Mouse (Mus musculus): ENCODE results near the gene Zscan21. TPM values are rescaled to one million over a fixed set of nuclear protein-coding genes. Genes with fewer than 3 reads are reported as not detected.

Gene Zscan21
- total and polyA plus RNA-seq, 2 experiments from 2014 or later = 22.1 to 54.3 TPM

DNA sequence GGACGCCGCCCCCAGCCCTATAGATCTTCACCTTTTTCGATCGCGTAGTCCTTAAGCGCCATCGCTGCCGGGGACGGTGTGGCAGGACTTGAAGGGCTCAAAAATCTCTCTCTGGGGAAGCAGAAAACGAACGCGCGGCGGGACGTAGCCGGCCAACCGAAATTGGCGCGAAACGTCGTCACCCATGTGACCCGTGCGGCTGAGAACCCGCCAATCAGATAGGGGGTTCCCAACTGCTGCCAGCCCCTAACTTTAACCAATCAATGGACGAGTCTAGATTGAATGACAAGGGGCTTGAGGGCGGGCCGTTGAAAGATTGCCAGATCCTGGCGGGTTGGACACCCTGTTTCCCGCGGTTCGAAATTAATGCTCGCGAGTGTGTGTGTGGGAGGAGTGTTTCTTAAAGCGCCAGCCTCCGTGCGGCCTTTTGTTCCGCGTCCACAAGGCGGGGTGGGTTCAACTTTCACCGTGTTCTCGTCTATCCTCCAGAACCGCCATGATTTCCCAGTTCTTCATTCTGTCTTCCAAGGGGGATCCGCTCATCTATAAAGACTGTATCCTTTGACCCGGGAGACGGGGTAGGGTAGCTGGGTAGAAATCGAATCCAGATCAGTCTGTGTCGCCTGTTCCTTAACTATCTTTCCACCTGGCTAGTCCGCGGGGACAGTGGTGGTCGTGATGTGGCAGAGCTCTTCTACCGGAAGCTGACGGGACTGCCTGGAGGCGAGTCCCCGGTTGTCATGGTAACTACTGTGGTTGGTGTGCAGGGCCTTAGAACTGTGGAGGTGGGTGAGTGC is 55.2 kb downstream of the Zscan21 start, which contains the start of the genes Ap4m1 and Mcm7:
Ap4m1 (plus strand) TSS at position 308 of the 797 bp plus-strand sequence.
Mcm7 (minus strand) TSS at position 728 of the 797 bp plus-strand sequence.
- Histone ChIP-seq H3K4me1 (ENCODE audit: insufficient read depth, low read length) (peaks cover 10% of the 10 kb centered on the region; the same call in 1 of the 2 replicates), H3K27ac (ENCODE audit: low read depth, low read length) (peak within 1 kb of the TSS; percentile 87), H3K9me3 (ENCODE audit: low read length) (no peaks in the 10 kb centered on the region), H3K4me2 (ENCODE audit: low read depth, low read length, poor library complexity, severe bottlenecking) (peak within 1 kb of the TSS; percentile 98), H3K27me3 (ENCODE audit: insufficient read depth, low read length) (no peaks in the 10 kb centered on the region), H3K4me3 (ENCODE audit: low read depth, low read length) (peak within 1 kb of the TSS; percentile 61), H3K36me3 (ENCODE audit: insufficient read depth, low read length) (peaks cover 31% of the 10 kb centered on the region), H3K9ac (replicated peaks; ENCODE audit: low read length, poor library complexity, severe bottlenecking) (peak within 1 kb of the TSS; percentile 66)
- WGBS = under 1% methylated on average over 54 of the region's 54 CpGs
- peak; percentile 43; the same call in 1 of the 2 replicates for TF ChIP-seq CTCF (IDR thresholded peaks at IDR 0.05)
- DNase-seq (ENCODE audit: low spot score) = peak; percentile 99
- ATAC-seq (ENCODE audit: low FRiP score) = peak; percentile 95

GRCm38 (mm10) chr5:138173217-138173616 is 56.5 kb downstream of the Zscan21 start:
- DNase-seq (ENCODE audit: low spot score) (no peak), ATAC-seq (ENCODE audit: low FRiP score) (no peak)
- Histone ChIP-seq H3K4me2 (ENCODE audit: low read depth, low read length, poor library complexity, severe bottlenecking) (no peak overlapping the region; the same call in none of the 2 replicates), H3K27ac (ENCODE audit: low read depth, low read length) (no peak overlapping the region), H3K36me3 (ENCODE audit: insufficient read depth, low read length) (peaks cover 35% of the 10 kb centered on the region), H3K9me3 (ENCODE audit: low read length) (no peaks in the 10 kb centered on the region), H3K4me1 (ENCODE audit: insufficient read depth, low read length) (peaks cover 10% of the 10 kb centered on the region; the same call in 1 of the 2 replicates), H3K9ac (replicated peaks; ENCODE audit: low read length, poor library complexity, severe bottlenecking) (no peak overlapping the region), H3K27me3 (ENCODE audit: insufficient read depth, low read length) (no peaks in the 10 kb centered on the region), H3K4me3 (ENCODE audit: low read depth, low read length) (no peak overlapping the region; the same call in 1 of the 2 replicates)
- 86% methylated on average over 3 of the region's 3 CpGs for WGBS
- no peak for TF ChIP-seq CTCF (IDR thresholded peaks at IDR 0.05)

MicroRNA genes within 50 kb of the gene (microRNA counts, 519-probe panel; counts per million panel counts)
- microRNA mmu-miR-106b (4,343 counts per million, percentile 86 among the panel's probes with 10 or more counts), microRNA mmu-miR-25 (5,190 counts per million, percentile 92 among the panel's probes with 10 or more counts), microRNA mmu-miR-93 (3,969 counts per million, percentile 81 among the panel's probes with 10 or more counts)

Small RNAs within 50 kb of the gene (microRNA-seq; reads per million reads assigned to microRNA genes)
- gene Mir106b (ENCODE audit: borderline number of aligned reads) = 5,455 reads per million, percentile 90 among the genes with 10 or more reads in this experiment
- 301 reads per million, percentile 58 among the genes with 10 or more reads in this experiment for gene Mir25 (ENCODE audit: borderline number of aligned reads)
- gene Mir93 (ENCODE audit: borderline number of aligned reads) = 4,125 reads per million, percentile 87 among the genes with 10 or more reads in this experiment

Other genes with a start within 250 kb of the Zscan21 start
- not detected in 2 replicates for gene Pilrb2, start 245.1 kb upstream of the Zscan21 start, total RNA-seq (2014; rRNA removed)
- gene Pilrb2, start 245.1 kb upstream of the Zscan21 start, polyA plus RNA-seq (2015; fragmentation: Nextera tagmentation; extraction: Ambion mirVana) = 0.16 TPM in 1 of 2 replicates, not detected in the other
- gene Cyp3a13, start 195.3 kb upstream of the Zscan21 start, total RNA-seq (2014; rRNA removed) = not detected in 2 replicates
- not detected in 2 replicates for gene Cyp3a13, start 195.3 kb upstream of the Zscan21 start, polyA plus RNA-seq (2015; fragmentation: Nextera tagmentation; extraction: Ambion mirVana)
- 2.6 and 3.8 TPM in 2 replicates for gene Gjc3, start 153.8 kb upstream of the Zscan21 start, total RNA-seq (2014; rRNA removed)
- gene Gjc3, start 153.8 kb upstream of the Zscan21 start, polyA plus RNA-seq (2015; fragmentation: Nextera tagmentation; extraction: Ambion mirVana) = 1.3 and 1.5 TPM in 2 replicates
- not detected in 2 replicates for gene Azgp1, start 135.4 kb upstream of the Zscan21 start, total RNA-seq (2014; rRNA removed)
- gene Azgp1, start 135.4 kb upstream of the Zscan21 start, polyA plus RNA-seq (2015; fragmentation: Nextera tagmentation; extraction: Ambion mirVana) = not detected in 2 replicates
- gene Smok3a, start 95.6 kb upstream of the Zscan21 start, total RNA-seq (2014; rRNA removed) = not detected in 2 replicates
- not detected in 2 replicates for gene Smok3a, start 95.6 kb upstream of the Zscan21 start, polyA plus RNA-seq (2015; fragmentation: Nextera tagmentation; extraction: Ambion mirVana)
- not detected in 2 replicates for gene Smok3b, start 95.5 kb upstream of the Zscan21 start, total RNA-seq (2014; rRNA removed)
- gene Smok3b, start 95.5 kb upstream of the Zscan21 start, polyA plus RNA-seq (2015; fragmentation: Nextera tagmentation; extraction: Ambion mirVana) = not detected in 2 replicates
- gene Smok3c, start 63.7 kb upstream of the Zscan21 start, total RNA-seq (2014; rRNA removed) = not detected in 2 replicates
- not detected in 2 replicates for gene Smok3c, start 63.7 kb upstream of the Zscan21 start, polyA plus RNA-seq (2015; fragmentation: Nextera tagmentation; extraction: Ambion mirVana)
- 40.4 and 45.3 TPM in 2 replicates for gene Zkscan1, start 31.8 kb upstream of the Zscan21 start, total RNA-seq (2014; rRNA removed)
- 11.4 and 11.6 TPM in 2 replicates for gene Zkscan1, start 31.8 kb upstream of the Zscan21 start, polyA plus RNA-seq (2015; fragmentation: Nextera tagmentation; extraction: Ambion mirVana)
- 6.4 and 7.2 TPM in 2 replicates for gene Zfp113, start 38.8 kb downstream of the Zscan21 start, total RNA-seq (2014; rRNA removed)
- gene Zfp113, start 38.8 kb downstream of the Zscan21 start, polyA plus RNA-seq (2015; fragmentation: Nextera tagmentation; extraction: Ambion mirVana) = 7.0 and 7.3 TPM in 2 replicates
- 50.9 and 54.3 TPM in 2 replicates for gene Cops6, start 44.2 kb downstream of the Zscan21 start, total RNA-seq (2014; rRNA removed)
- 283 and 299 TPM in 2 replicates for gene Cops6, start 44.2 kb downstream of the Zscan21 start, polyA plus RNA-seq (2015; fragmentation: Nextera tagmentation; extraction: Ambion mirVana)
- 60.8 and 62.6 TPM in 2 replicates for gene Ap4m1, start 55.1 kb downstream of the Zscan21 start, total RNA-seq (2014; rRNA removed)
- gene Ap4m1, start 55.1 kb downstream of the Zscan21 start, polyA plus RNA-seq (2015; fragmentation: Nextera tagmentation; extraction: Ambion mirVana) = 17.2 and 17.5 TPM in 2 replicates
- gene Mcm7, start 55.5 kb downstream of the Zscan21 start, total RNA-seq (2014; rRNA removed) = 27.8 and 31.0 TPM in 2 replicates
- 37.9 and 39.6 TPM in 2 replicates for gene Mcm7, start 55.5 kb downstream of the Zscan21 start, polyA plus RNA-seq (2015; fragmentation: Nextera tagmentation; extraction: Ambion mirVana)
- 61.1 and 90.3 TPM in 2 replicates for gene Taf6, start 70.5 kb downstream of the Zscan21 start, total RNA-seq (2014; rRNA removed)
- gene Taf6, start 70.5 kb downstream of the Zscan21 start, polyA plus RNA-seq (2015; fragmentation: Nextera tagmentation; extraction: Ambion mirVana) = 49.0 and 49.8 TPM in 2 replicates
- 11.7 and 14.0 TPM in 2 replicates for gene Cnpy4, start 70.6 kb downstream of the Zscan21 start, total RNA-seq (2014; rRNA removed)
- 21.7 and 21.8 TPM in 2 replicates for gene Cnpy4, start 70.6 kb downstream of the Zscan21 start, polyA plus RNA-seq (2015; fragmentation: Nextera tagmentation; extraction: Ambion mirVana)
- gene Mblac1, start 77.4 kb downstream of the Zscan21 start, total RNA-seq (2014; rRNA removed) = 15.6 and 16.2 TPM in 2 replicates
- 11.2 and 11.9 TPM in 2 replicates for gene Mblac1, start 77.4 kb downstream of the Zscan21 start, polyA plus RNA-seq (2015; fragmentation: Nextera tagmentation; extraction: Ambion mirVana)
- not detected in 2 replicates for gene Nxpe5, start 109.0 kb downstream of the Zscan21 start, total RNA-seq (2014; rRNA removed)
- not detected in 2 replicates for gene Nxpe5, start 109.0 kb downstream of the Zscan21 start, polyA plus RNA-seq (2015; fragmentation: Nextera tagmentation; extraction: Ambion mirVana)
- 59.1 and 79.6 TPM in 2 replicates for gene Lamtor4, start 138.6 kb downstream of the Zscan21 start, total RNA-seq (2014; rRNA removed)
- gene Lamtor4, start 138.6 kb downstream of the Zscan21 start, polyA plus RNA-seq (2015; fragmentation: Nextera tagmentation; extraction: Ambion mirVana) = 99.8 and 104 TPM in 2 replicates
- gene BC037034, start 147.1 kb downstream of the Zscan21 start, total RNA-seq (2014; rRNA removed) = 73.1 and 79.2 TPM in 2 replicates
- 15.4 and 17.3 TPM in 2 replicates for gene BC037034, start 147.1 kb downstream of the Zscan21 start, polyA plus RNA-seq (2015; fragmentation: Nextera tagmentation; extraction: Ambion mirVana)
- gene Gal3st4, start 155.9 kb downstream of the Zscan21 start, total RNA-seq (2014; rRNA removed) = 0.71 and 1.4 TPM in 2 replicates
- 1.7 TPM in 2 replicates for gene Gal3st4, start 155.9 kb downstream of the Zscan21 start, polyA plus RNA-seq (2015; fragmentation: Nextera tagmentation; extraction: Ambion mirVana)
- gene Gm43720, start 163.1 kb downstream of the Zscan21 start, total RNA-seq (2014; rRNA removed) = 0.11 TPM in 1 of 2 replicates, not detected in the other
- gene Gm43720, start 163.1 kb downstream of the Zscan21 start, polyA plus RNA-seq (2015; fragmentation: Nextera tagmentation; extraction: Ambion mirVana) = 0.05 TPM in 1 of 2 replicates, not detected in the other
- gene Gpc2, start 163.1 kb downstream of the Zscan21 start, total RNA-seq (2014; rRNA removed) = 134 and 154 TPM in 2 replicates
- 50.5 and 50.7 TPM in 2 replicates for gene Gpc2, start 163.1 kb downstream of the Zscan21 start, polyA plus RNA-seq (2015; fragmentation: Nextera tagmentation; extraction: Ambion mirVana)
- 22.5 and 33.2 TPM in 2 replicates for gene Stag3, start 163.3 kb downstream of the Zscan21 start, total RNA-seq (2014; rRNA removed)
- gene Stag3, start 163.3 kb downstream of the Zscan21 start, polyA plus RNA-seq (2015; fragmentation: Nextera tagmentation; extraction: Ambion mirVana) = 8.8 and 9.6 TPM in 2 replicates
- 0.55 TPM in 1 of 2 replicates, not detected in the other for gene Pvrig, start 225.1 kb downstream of the Zscan21 start, total RNA-seq (2014; rRNA removed)
- gene Pvrig, start 225.1 kb downstream of the Zscan21 start, polyA plus RNA-seq (2015; fragmentation: Nextera tagmentation; extraction: Ambion mirVana) = not detected in 2 replicates

Measured in midbrain, postnatal 0 days (tissue).